Mouse (Mus musculus) heart, embryonic 14.5 days (tissue): Measurements from ENCODE around the gene Cfdp1. TPM values are rescaled to one million over a fixed set of nuclear protein-coding genes. Genes with fewer than 3 reads are reported as not detected.

Experiments used
- ATAC-seq: fragments of 200-750 bp; cut with Nextera tagmentation; 2 replicates; pipeline ENCODE4 v1.8.0; 2017; ENCODE audit warnings: low read depth, moderate TSS enrichment; ENCODE audit not compliant: insufficient number of reproducible peaks, insufficient read depth, low FRiP score
- H3K27ac ChIP-seq, 2 experiments: fragments of 200-500 bp in 1 of 2; fragments of 300-500 bp in 1 of 2; sonication (generic) in 1 of 2; replicated peaks in 1 of 2; 2 replicates each; pipeline ENCODE4 v1.5.1; 2012 to 2014; ENCODE audit warnings: low read depth in 2 of 2, low read length in 2 of 2, control low read depth in 1 of 2, mild to moderate bottlenecking in 1 of 2, mixed read lengths in 1 of 2; ENCODE audit not compliant: control insufficient read depth in 1 of 2, insufficient read depth in 1 of 2
- H3K27me3 ChIP-seq: fragments of 300-500 bp; sonication (generic); 2 replicates; pipeline ENCODE4 v1.6.1; 2014; ENCODE audit warnings: mild to moderate bottlenecking, low read length, control low read depth; ENCODE audit not compliant: control insufficient read depth, insufficient read depth
- H3K36me3 ChIP-seq: fragments of 300-500 bp; sonication (generic); 2 replicates; pipeline ENCODE4 v1.6.1; 2014; ENCODE audit warnings: mild to moderate bottlenecking, control low read depth, low read length, mixed read lengths; ENCODE audit not compliant: control insufficient read depth, insufficient read depth
- H3K4me1 ChIP-seq, 2 experiments: fragments of 200-500 bp in 1 of 2; fragments of 300-500 bp in 1 of 2; sonication (generic) in 1 of 2; 2 replicates each; pipeline ENCODE4 v1.6.1; 2012 to 2014; ENCODE audit warnings: low read length in 2 of 2, control low read depth in 1 of 2, mixed read lengths in 1 of 2; ENCODE audit not compliant: control insufficient read depth in 2 of 2, insufficient read depth in 2 of 2
- H3K4me2 ChIP-seq: fragments of 300-500 bp; sonication (generic); 2 replicates; pipeline ENCODE4 v1.6.1; 2014; ENCODE audit warnings: mild to moderate bottlenecking, low read length
- H3K4me3 ChIP-seq, 2 experiments: fragments of 200-500 bp in 1 of 2; fragments of 300-500 bp in 1 of 2; sonication (generic) in 1 of 2; 2 replicates each; pipeline ENCODE4 v1.5.1; 2012 to 2014; ENCODE audit warnings: low read length in 2 of 2, mild to moderate bottlenecking in 2 of 2, control low read depth in 1 of 2, low read depth in 1 of 2, moderate library complexity in 1 of 2; ENCODE audit not compliant: control insufficient read depth in 1 of 2, insufficient read depth in 1 of 2
- H3K9ac ChIP-seq: fragments of 300-500 bp; sonication (generic); 2 replicates; pipeline ENCODE4 v1.6.1; 2014; ENCODE audit warnings: mild to moderate bottlenecking, low read length
- H3K9me3 ChIP-seq: fragments of 300-500 bp; sonication (generic); 2 replicates; pipeline ENCODE4 v1.6.1; 2016; ENCODE audit warnings: low read length, control low read depth; ENCODE audit not compliant: control insufficient read depth
- WGBS: fragments of 180-500 bp; shearing (Covaris S2); extraction: QIAGEN DNeasy Blood & Tissue Kit; methylation state at CpG from one replicate; pipeline ENCODE4 v1.1.7; 2014; 5-methylcytosine and 5-hydroxymethylcytosine counted together
- polyA plus RNA-seq: library from polyadenylated mRNA; unstranded; fragments of >200 nt; fragmentation: Nextera tagmentation; extraction: Ambion mirVana; gene quantifications from 2 replicates; pipeline ENCODE4 v1.2.1, GENCODE M21; 2014

The Cfdp1 gene
- polyA plus RNA-seq, 1 experiment from 2014 or later = 110 TPM

DNA sequence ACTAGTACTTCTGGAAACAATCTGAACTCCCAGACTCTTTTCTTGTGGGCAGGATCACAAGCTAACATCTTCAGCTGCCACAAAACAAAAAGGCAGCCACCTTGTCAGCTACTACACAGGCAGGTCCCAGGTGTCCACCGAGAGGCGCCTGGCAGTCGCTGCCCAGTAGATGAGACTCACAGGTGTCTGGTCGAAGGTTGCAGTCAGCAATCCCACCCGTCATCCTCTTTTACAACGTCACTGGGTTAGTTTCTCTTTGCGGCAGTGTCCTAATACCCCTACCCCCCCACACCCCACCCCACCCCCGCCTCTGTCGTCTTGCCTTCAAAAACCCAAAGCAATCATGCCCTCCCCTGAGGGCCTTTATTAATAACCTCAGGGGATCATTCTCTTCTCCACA lies 21.7 kb upstream of the Cfdp1 start:
- H3K27me3 ChIP-seq = no peaks in the 10 kb centered on the region
- peaks cover 0 to 6% of the 10 kb centered on the region in 2 experiments; a peak in 2 of 4 replicates for H3K4me1 ChIP-seq
- peak overlapping the region; percentile 68 to 94 for H3K4me3 ChIP-seq
- peak overlapping the region; percentile 84 for H3K9ac ChIP-seq
- 17% methylated on average over 9 of the region's 9 CpGs for WGBS
- no peaks in the 10 kb centered on the region for H3K9me3 ChIP-seq
- H3K36me3 ChIP-seq = no peaks in the 10 kb centered on the region
- peak overlapping the region; percentile 64 to 73; a peak in 3 of 4 replicates for H3K27ac ChIP-seq
- H3K4me2 ChIP-seq = peak overlapping the region; percentile 79
- no peak for ATAC-seq

- no peaks in the 10 kb centered on the region for H3K9me3 ChIP-seq
- 82% methylated on average over 3 of the region's 3 CpGs for WGBS
- no peak overlapping the region for H3K27ac ChIP-seq
- no peak for ATAC-seq
- H3K36me3 ChIP-seq = 0 out of 2 replicates have a peak, but pooled peaks cover 4% of the 10 kb centered on the region
- no peaks in the 10 kb centered on the region for H3K27me3 ChIP-seq
- H3K4me3 ChIP-seq = no peak overlapping the region
- peaks cover 0 to 6% of the 10 kb centered on the region in 2 experiments; a peak in 2 of 4 replicates for H3K4me1 ChIP-seq
- no peak overlapping the region for H3K4me2 ChIP-seq
- no peak overlapping the region for H3K9ac ChIP-seq
Observed at GRCm38 (mm10) chr8:111871278-111871677, 17.2 kb upstream of the Cfdp1 start.

DNA sequence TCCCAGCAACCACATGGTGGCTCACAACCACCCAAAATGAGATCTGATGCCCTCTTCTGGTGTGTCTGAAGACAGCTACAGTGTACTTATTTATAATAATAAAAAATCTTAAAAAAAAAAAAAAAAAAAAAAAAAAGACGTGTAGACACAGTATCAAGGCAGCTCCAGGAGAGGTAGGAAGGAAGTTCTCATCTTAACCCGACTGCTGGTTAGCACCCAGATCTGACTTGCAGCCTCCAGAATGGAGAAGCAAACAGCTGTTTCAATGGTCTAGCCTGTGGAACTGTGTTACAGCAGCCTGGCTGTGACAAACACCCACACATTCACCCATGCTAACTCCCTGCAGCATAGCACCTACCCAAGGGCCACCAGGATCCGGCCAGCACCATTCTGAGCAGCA lies 16.3 kb upstream of the Cfdp1 start:
- Histone ChIP-seq H3K9me3 (no peaks in the 10 kb centered on the region), H3K4me2 (no peak overlapping the region)

DNA sequence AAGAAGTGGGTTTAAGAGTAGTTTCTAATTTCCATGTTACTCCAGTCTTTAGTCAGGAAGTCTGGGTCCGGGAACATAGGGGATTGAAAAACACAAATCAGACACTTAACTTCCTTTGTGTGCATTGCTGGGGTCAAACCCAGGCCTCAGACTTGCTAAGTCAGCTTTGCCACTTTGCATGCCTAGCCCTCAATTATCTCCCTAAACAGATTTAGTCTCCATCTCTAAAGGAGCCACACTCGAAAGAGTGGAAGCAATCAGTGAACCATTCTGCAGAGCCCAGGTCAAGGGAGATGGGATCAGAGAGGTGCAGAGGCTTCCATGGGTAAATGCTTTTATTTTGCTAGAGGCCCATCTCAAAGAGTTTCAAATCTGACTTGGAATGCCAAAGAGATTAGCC lies 14.6 kb upstream of the Cfdp1 start:
- Histone ChIP-seq H3K9ac (no peak overlapping the region), H3K4me1 (no peaks in the 10 kb centered on the region), H3K27ac (no peak overlapping the region), H3K9me3 (no peaks in the 10 kb centered on the region), H3K4me3 (no peak overlapping the region), H3K27me3 (no peaks in the 10 kb centered on the region), H3K4me2 (no peak overlapping the region), H3K36me3 (peaks cover 18% of the 10 kb centered on the region)
- 49% methylated on average over 2 of the region's 2 CpGs for WGBS
- no peak for ATAC-seq

More for the DNA sequence above, 16.3 kb upstream of the Cfdp1 start:
- Histone ChIP-seq H3K27ac (no peak overlapping the region), H3K4me3 (no peak overlapping the region), H3K27me3 (no peaks in the 10 kb centered on the region), H3K36me3 (peaks cover 12% of the 10 kb centered on the region), H3K9ac (no peak overlapping the region), H3K4me1 (peaks cover 0 to 2% of the 10 kb centered on the region in 2 experiments; a peak in 1 of 4 replicates)
- WGBS = 74% methylated on average over 3 of the region's 3 CpGs
- ATAC-seq = no peak

DNA sequence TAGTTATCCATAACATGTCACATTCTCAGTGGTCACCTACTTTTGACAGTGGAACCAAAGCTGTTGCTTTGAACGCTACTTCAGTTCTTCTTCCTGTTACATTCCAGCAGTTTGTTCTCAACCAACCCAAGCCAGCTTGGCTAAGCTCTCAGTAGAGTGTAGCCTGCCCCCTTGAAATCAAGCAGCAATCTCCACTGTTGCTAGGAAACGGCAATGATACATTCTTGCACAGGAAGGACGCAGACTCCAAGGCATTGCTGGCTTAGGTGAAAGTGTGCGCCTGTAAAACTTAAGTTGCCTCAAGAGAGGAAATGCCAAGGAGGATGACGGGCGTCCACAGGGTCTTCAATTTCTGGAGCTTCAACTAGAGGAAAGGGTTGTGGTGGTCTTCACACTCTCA lies 11.8 kb upstream of the Cfdp1 start:
- Histone ChIP-seq H3K9ac (no peak overlapping the region), H3K27me3 (no peaks in the 10 kb centered on the region), H3K4me2 (no peak overlapping the region), H3K36me3 (peaks cover 18% of the 10 kb centered on the region), H3K4me1 (no peaks in the 10 kb centered on the region), H3K27ac (no peak overlapping the region), H3K4me3 (no peak overlapping the region), H3K9me3 (no peaks in the 10 kb centered on the region)
- 69% methylated on average over 6 of the region's 6 CpGs for WGBS
- ATAC-seq = no peak

- Histone ChIP-seq H3K9ac (no peak overlapping the region), H3K4me1 (no peaks in the 10 kb centered on the region), H3K27me3 (no peaks in the 10 kb centered on the region), H3K27ac (no peak overlapping the region), H3K36me3 (peaks cover 18% of the 10 kb centered on the region), H3K9me3 (no peaks in the 10 kb centered on the region), H3K4me2 (no peak overlapping the region), H3K4me3 (no peak overlapping the region)
- no peak for ATAC-seq
- 80% methylated on average over 8 of the region's 8 CpGs for WGBS
Observed at GRCm38 (mm10) chr8:111865130-111865852, 11.2 kb upstream of the Cfdp1 start.

DNA sequence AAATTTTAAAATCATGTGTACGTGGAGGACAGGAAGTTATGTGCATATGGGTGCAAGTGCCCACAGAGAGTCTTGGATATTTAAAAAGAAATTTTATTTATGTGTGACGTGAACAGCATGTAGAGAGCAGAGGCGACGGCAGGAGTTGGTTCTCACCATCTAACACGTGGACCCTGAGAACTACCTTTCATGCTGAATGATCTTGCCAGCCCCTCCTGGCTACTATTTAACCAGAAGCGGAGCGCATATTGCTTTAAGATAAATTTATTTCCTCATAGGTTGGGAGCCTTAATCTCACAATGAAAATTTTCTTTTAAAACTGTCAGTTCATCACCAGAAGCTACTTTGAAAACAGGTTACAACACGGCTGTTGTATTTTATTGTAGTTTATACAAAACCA lies 10.6 kb upstream of the Cfdp1 start:
- Histone ChIP-seq H3K27ac (no peak overlapping the region), H3K27me3 (no peaks in the 10 kb centered on the region), H3K9me3 (no peaks in the 10 kb centered on the region), H3K9ac (no peak overlapping the region), H3K4me3 (no peak overlapping the region), H3K4me2 (no peak overlapping the region), H3K36me3 (peaks cover 18% of the 10 kb centered on the region), H3K4me1 (no peaks in the 10 kb centered on the region)
- ATAC-seq = no peak
- 90% methylated on average over 8 of the region's 8 CpGs for WGBS

GRCm38 (mm10) chr8:111863280-111863679 lies 9.2 kb upstream of the Cfdp1 start:
- ATAC-seq = no peak
- no peak overlapping the region for H3K27ac ChIP-seq
- H3K4me1 ChIP-seq = no peaks in the 10 kb centered on the region

More at GRCm38 (mm10) chr8:111863280-111863679, 9.2 kb upstream of the Cfdp1 start:
- 72% methylated on average over 4 of the region's 4 CpGs for WGBS
- Histone ChIP-seq H3K27me3 (no peaks in the 10 kb centered on the region), H3K4me3 (no peak overlapping the region), H3K4me2 (no peak overlapping the region), H3K9me3 (no peaks in the 10 kb centered on the region), H3K36me3 (peaks cover 18% of the 10 kb centered on the region), H3K9ac (no peak overlapping the region)
